Mouse (Mus musculus) forelimb bud, embryonic 11.5 days (tissue): ENCODE data around the gene Fpr3.
"Not testable (repeated sequence)": the region's sequence is repeated elsewhere in the genome, so short reads cannot be mapped to it uniquely, and the experiment has no call there.

Experiments
- DNase-seq: peaks from one replicate; pipeline ENCODE4 v3.0.0-alpha.2; 2012; ENCODE audit warnings: low read depth, low spot score

Gene Fpr3

GRCm38 (mm10) chr17:17887774-17888248, at the start of gene Fpr3, which contains the start of gene Fpr2:
Fpr3 (plus strand) TSS chr17:17887852.
Fpr2 (plus strand) TSS chr17:17887824.
- no peak for DNase-seq

DNA sequence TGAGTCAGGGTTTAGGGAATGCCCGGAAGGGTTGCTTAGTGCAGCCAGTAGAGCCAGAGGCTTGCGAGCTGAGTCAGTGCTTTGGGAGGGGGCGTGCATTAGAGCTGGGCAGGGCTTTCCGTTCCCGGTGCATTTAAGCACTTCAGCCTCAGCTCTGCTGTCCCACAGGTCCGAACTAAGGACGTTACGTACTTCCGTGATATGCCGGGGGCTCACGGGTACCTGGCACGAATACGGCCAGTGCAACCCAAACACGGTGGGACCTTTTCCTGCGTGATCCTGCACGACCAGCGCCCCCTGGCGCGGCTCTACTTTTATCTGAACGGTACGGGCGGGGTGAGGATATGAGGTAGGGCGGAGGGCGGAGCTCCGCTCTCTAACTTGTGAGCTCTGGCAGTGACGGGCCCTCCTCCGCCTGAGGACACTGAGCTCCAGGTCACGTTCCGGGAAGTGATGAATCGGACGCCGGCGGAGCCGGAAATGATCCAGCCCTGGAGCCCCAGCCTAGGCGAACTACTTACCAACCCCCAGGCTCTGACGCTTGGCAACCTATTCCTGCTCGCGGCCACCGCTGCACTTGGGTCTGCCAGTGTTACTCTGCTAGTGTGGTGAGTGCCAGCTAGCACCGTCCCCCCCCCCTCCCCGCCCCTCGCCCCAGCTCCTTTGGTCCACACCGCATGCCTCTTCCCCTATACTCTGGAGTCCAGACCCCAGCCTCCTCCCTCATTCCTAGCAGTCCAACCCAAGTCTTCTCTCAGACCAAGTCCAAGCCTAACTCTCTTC, 49.5 kb upstream of the Fpr3 start:
- DNase-seq, result peak; percentile 89

GRCm38 (mm10) chr17:17839276-17839675, 48.4 kb upstream of the Fpr3 start:
- DNase-seq, result no peak

GRCm38 (mm10) chr17:17840796-17841195, 46.9 kb upstream of the Fpr3 start:
- no peak for DNase-seq

GRCm38 (mm10) chr17:17843534-17844261, 44.0 kb upstream of the Fpr3 start:
- DNase-seq, result no peak

GRCm38 (mm10) chr17:17844606-17845005, 43.0 kb upstream of the Fpr3 start:
- DNase-seq, result not testable (repeated sequence)

DNA sequence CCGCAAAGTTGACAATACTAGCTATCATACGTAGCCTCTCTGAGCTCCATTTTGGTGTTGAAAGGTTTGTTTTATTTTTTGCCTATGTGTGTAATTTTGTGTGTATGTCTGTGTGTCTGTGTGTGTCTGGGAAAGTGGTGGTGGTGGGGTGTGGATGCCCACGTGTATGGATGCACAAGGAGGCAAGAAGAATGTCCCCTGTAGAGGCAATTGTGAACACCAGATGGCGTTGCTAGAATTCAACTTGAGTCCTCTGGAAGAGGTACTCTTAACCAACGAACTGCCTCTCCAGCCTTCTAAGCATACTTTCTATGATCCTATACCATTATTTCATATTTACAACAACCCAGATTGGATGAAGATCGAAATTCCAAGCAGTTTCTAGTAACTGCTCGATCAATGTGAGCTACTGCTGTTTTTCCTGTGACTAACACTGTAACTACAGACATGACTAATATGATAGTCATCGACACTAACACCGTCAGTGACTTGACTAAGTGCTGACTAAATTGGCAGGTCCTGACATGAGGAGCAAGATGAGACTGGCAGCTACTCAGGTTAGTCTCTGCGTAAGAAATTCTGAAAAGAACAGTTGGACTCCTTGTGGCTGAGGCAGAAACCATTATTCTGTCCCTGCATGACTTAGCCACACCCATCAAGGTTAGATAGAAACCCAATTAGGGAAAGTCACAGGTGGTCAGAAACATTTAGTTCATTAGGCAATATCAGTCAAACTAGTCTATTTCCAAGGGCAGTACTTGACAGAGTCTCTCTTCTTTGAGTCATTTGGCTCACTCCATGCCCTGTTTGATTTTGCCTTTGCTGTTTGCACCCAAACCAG, 42.2 kb upstream of the Fpr3 start:
- no peak for DNase-seq

- no peak for DNase-seq
These were observed 38.7 kb upstream of the Fpr3 start for GRCm38 (mm10) chr17:17848988-17849387.

- no peak for DNase-seq
These were observed 37.5 kb upstream of the Fpr3 start for GRCm38 (mm10) chr17:17849906-17850712.

DNA sequence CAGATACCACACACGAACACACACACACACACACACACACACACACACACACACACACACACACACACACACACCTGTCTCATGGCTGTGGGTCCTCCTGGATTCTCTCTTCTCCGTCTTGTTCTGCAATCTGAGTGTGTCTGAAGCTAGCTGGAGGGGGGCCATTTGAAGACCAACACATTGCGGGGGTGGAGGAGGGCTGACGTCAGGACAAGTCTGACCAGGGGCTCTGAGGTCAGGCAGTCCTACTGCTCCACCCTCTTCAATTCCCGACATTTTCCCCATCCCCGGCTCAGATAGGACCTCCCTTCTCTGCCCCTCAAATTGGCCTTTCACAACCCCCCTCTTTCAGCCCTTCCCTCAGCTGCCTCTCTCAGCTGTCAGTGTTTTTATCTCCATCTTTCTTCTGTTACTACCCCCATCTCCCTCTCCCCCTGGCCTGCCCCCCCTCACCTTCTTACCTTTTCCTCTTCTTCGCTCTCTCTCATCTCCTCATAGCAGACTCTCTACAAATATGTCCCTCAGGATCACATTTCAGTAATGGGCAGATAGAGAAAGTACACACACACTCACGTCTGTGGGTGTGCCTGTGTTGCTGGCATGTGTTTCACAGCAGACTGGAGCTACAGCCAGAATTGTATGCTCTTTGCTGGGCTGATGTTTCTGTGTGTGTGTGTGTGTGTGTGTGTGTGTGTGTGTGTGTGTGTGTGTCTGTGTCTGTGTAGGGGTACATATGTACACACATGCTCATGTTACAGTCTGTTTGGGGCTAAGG, 32.4 kb upstream of the Fpr3 start, which contains the start of gene Has1:
Has1 (minus strand) TSS at position 142 of the 775 bp plus-strand sequence.
- no peak for DNase-seq

DNA sequence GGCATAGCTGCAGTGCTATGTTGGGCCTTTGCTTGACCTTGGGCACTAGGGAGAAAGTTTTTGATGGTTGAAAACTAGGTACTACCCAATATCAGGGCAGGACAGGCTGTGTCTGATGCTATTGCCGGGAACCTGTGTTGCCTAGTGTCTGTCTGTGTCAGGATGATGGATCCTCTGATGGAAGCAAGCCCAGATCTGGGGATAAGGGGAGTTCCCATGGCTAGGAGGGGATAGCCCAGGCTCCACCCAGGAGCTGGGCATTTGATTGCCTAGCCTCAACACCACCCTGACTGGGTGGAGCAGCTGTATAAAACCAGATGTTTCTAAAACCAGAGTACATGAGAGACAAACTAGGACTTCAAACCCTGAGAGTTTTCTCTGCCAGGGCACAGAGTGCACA, 31.0 kb upstream of the Fpr3 start:
- DNase-seq, result no peak

DNA sequence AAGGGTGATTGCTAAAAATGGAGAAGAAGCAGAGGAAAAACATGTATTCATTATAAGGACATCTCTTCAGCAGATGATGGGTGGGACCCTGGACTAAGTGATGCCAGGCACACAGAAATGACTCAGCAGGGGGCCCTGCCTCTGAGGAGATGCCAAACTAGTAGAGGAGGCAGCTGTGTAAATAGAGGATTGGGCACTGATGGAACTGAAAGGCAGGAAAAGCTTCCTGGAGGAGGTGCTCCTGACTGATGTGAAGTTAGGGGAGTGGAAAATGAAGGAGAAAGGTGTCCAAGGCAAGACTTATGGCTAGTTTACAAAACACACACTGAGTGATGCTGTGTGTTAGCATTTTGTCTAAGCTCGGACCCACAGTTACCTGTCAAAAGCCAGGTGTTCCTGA, 30.2 kb upstream of the Fpr3 start:
- DNase-seq, result no peak

GRCm38 (mm10) chr17:17860110-17860509, 27.5 kb upstream of the Fpr3 start:
- no peak for DNase-seq

GRCm38 (mm10) chr17:17862360-17862759, 25.3 kb upstream of the Fpr3 start:
- DNase-seq, result no peak

- DNase-seq, result no peak
These were observed 22.5 kb upstream of the Fpr3 start for GRCm38 (mm10) chr17:17865168-17865567.

GRCm38 (mm10) chr17:17866801-17867469, 20.7 kb upstream of the Fpr3 start:
- DNase-seq, result no peak

GRCm38 (mm10) chr17:17870892-17871550, 16.6 kb upstream of the Fpr3 start:
- no peak for DNase-seq

DNA sequence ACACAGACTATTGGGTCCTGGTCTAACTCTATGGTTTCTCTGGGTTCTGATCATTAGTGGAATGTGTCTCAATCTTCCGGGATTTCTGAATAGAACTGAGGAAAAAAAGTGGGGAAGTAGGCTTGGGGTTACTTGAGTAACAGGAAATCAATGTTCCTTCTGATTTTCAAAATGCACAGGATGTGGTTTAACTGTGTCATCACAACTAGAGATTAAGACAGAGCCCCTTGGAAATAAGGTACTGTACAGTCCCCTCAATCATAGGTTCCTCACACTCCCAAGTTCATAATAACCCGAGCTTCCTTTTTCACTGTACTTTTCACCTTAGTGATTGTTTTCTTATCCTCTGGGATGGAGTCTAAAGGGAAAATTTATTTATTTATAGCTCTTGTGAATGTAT, 16.0 kb upstream of the Fpr3 start:
- no peak for DNase-seq

- DNase-seq, result no peak
These were observed 8.3 kb upstream of the Fpr3 start for GRCm38 (mm10) chr17:17879347-17879746.
